Mouse (Mus musculus): ENCODE measurements at regions not wholly inside any gene's neighbourhood (a gene's known extent, or its start where the extent isn't known, plus 50 kb on each side); places are given as distances from the start of the nearest gene placed in this dataset.

- Histone ChIP-seq H3K27ac (replicated peaks; ENCODE audit: low read depth, low read length) (no peak overlapping the region), H3K9me3 (ENCODE audit: control insufficient read depth, low read length) (no peaks in the 10 kb centered on the region), H3K4me1 (ENCODE audit: control insufficient read depth, insufficient read depth, low read length) (no peaks in the 10 kb centered on the region), H3K27me3 (ENCODE audit: control insufficient read depth, insufficient read depth, low read length) (no peaks in the 10 kb centered on the region), H3K36me3 (ENCODE audit: control insufficient read depth, insufficient read depth, low read length) (no peaks in the 10 kb centered on the region), H3K4me2 (replicated peaks; ENCODE audit: low read depth, low read length, severe bottlenecking) (no peak overlapping the region), H3K4me3 (replicated peaks; ENCODE audit: low read length) (no peak overlapping the region), H3K9ac (ENCODE audit: low read depth, low read length, severe bottlenecking) (no peak overlapping the region)
- ATAC-seq (ENCODE audit: low FRiP score, low read depth): no peak
- DNase-seq (ENCODE audit: low spot score): no peak
- no peak for TF ChIP-seq POLR2A (IDR thresholded peaks at IDR 0.05; ENCODE audit: borderline replicate concordance, extremely low read depth, insufficient read depth, insufficient read length)
These were observed 120.1 kb upstream of the Gm26657 start for GRCm38 (mm10) chr4:56619803-56620202.

DNA sequence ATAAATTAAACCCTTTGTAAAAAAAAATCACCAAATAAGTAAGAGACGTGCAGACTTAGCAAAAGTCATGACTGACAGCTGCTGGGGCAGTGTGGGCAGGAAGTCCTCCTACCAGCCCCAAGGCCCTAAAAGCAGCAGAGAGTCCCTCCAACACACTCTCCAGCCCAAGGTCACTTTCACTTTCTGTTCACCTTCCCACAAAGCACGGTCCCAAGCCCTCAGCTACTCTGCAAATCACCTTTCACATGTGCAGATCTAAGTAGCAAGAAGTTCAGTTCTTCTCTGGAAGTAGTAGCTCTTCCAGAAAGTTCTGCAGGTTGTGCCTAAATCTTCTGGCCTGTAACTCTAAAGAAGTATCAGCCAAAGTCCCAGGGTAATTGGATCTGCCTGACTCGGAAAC is 120.8 kb upstream of the Gm26657 start:
- no peak for DNase-seq (ENCODE audit: low spot score)

DNA sequence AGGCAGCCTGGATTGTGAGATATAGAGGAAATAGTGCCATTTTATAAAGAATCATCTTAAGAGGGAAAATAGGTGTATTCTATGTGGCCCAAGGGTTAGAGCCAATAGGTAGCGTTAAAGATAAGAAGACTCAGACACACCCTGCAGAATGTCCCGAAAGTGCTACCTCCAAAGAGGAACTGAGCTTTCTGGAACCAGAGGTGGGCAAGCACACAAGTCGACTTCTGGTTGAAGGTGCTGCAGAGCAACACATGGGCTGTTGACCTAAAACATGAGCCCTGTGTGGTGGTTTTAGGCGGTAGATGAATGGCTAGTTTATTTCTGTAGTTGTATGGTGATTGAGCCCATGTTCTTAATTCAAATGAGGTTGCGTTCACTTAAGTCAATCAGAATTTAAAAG is 121.4 kb upstream of the Gm26657 start:
- 89% methylated on average over 5 of the region's 5 CpGs for WGBS
- H3K4me3 ChIP-seq (replicated peaks; ENCODE audit: low read length): no peak overlapping the region
- no peak overlapping the region for H3K9ac ChIP-seq (ENCODE audit: low read depth, low read length, severe bottlenecking)
- TF ChIP-seq POLR2A (IDR thresholded peaks at IDR 0.05; ENCODE audit: borderline replicate concordance, extremely low read depth, insufficient read depth, insufficient read length): no peak
- no peaks in the 10 kb centered on the region for H3K36me3 ChIP-seq (ENCODE audit: control insufficient read depth, insufficient read depth, low read length)
- H3K27me3 ChIP-seq (ENCODE audit: control insufficient read depth, insufficient read depth, low read length): no peaks in the 10 kb centered on the region
- H3K27ac ChIP-seq (replicated peaks; ENCODE audit: low read depth, low read length): no peak overlapping the region
- ATAC-seq (ENCODE audit: low FRiP score, low read depth): no peak
- no peak for DNase-seq (ENCODE audit: low spot score)
- H3K4me1 ChIP-seq (ENCODE audit: control insufficient read depth, insufficient read depth, low read length): no peaks in the 10 kb centered on the region
- no peaks in the 10 kb centered on the region for H3K9me3 ChIP-seq (ENCODE audit: control insufficient read depth, low read length)
- H3K4me2 ChIP-seq (replicated peaks; ENCODE audit: low read depth, low read length, severe bottlenecking): no peak overlapping the region

More for the DNA sequence above, 120.8 kb upstream of the Gm26657 start:
- Histone ChIP-seq H3K9me3 (ENCODE audit: control insufficient read depth, low read length) (no peaks in the 10 kb centered on the region), H3K4me3 (replicated peaks; ENCODE audit: low read length) (no peak overlapping the region), H3K4me2 (replicated peaks; ENCODE audit: low read depth, low read length, severe bottlenecking) (no peak overlapping the region), H3K4me1 (ENCODE audit: control insufficient read depth, insufficient read depth, low read length) (no peaks in the 10 kb centered on the region), H3K27me3 (ENCODE audit: control insufficient read depth, insufficient read depth, low read length) (no peaks in the 10 kb centered on the region), H3K9ac (ENCODE audit: low read depth, low read length, severe bottlenecking) (no peak overlapping the region), H3K27ac (replicated peaks; ENCODE audit: low read depth, low read length) (no peak overlapping the region), H3K36me3 (ENCODE audit: control insufficient read depth, insufficient read depth, low read length) (no peaks in the 10 kb centered on the region)
- no peak for ATAC-seq (ENCODE audit: low FRiP score, low read depth)
- WGBS: 71% methylated on average over 3 of the region's 3 CpGs
- TF ChIP-seq POLR2A (IDR thresholded peaks at IDR 0.05; ENCODE audit: borderline replicate concordance, extremely low read depth, insufficient read depth, insufficient read length): no peak

DNA sequence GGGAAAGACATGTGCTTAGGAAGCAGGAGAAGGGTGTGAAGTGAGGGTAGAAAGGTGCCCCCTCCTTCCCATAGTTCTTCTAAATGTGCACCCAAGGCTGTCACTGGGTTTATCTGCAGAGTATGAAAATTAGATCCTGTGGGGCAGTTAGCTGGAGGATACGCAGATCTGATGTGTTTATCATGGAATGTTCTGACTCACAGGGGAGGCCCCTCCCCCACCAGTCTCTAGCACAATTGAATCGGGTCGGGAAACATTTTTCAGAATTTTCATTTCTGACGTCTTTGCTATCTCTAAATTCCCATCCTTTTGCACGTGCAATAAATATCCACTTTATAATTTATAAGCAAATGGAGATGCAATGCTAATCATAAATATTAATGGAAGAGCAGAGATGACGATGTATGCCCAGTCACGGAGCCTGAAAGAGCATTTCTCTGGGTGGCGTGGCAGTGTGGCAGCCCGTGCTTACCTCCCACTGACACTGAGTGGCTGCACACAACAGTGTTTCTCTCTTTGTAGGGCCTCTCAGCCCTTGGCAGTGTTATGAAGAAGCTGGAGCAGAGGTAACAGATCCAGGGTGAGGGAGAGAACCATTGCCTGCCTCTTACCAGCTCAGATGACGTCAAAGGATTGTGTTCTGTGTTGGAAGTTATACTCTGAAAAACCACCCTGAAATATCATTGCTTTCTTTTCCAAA is 122.1 kb upstream of the Gm26657 start:
- no peak overlapping the region for H3K4me3 ChIP-seq (replicated peaks; ENCODE audit: low read length)
- no peak for TF ChIP-seq POLR2A (IDR thresholded peaks at IDR 0.05; ENCODE audit: borderline replicate concordance, extremely low read depth, insufficient read depth, insufficient read length)
- ATAC-seq (ENCODE audit: low FRiP score, low read depth) (no peak), DNase-seq (ENCODE audit: low spot score) (no peak)
- no peaks in the 10 kb centered on the region for H3K27me3 ChIP-seq (ENCODE audit: control insufficient read depth, insufficient read depth, low read length)
- H3K4me2 ChIP-seq (replicated peaks; ENCODE audit: low read depth, low read length, severe bottlenecking): no peak overlapping the region
- no peaks in the 10 kb centered on the region for H3K4me1 ChIP-seq (ENCODE audit: control insufficient read depth, insufficient read depth, low read length)
- no peak overlapping the region for H3K27ac ChIP-seq (replicated peaks; ENCODE audit: low read depth, low read length)
- H3K9me3 ChIP-seq (ENCODE audit: control insufficient read depth, low read length): no peaks in the 10 kb centered on the region
- WGBS: 86% methylated on average over 10 of the region's 10 CpGs
- H3K36me3 ChIP-seq (ENCODE audit: control insufficient read depth, insufficient read depth, low read length): no peaks in the 10 kb centered on the region
- H3K9ac ChIP-seq (ENCODE audit: low read depth, low read length, severe bottlenecking): no peak overlapping the region

GRCm38 (mm10) chr4:56612325-56612724 is 127.5 kb upstream of the Gm26657 start:
- DNase-seq (ENCODE audit: low spot score) (no peak), ATAC-seq (ENCODE audit: low FRiP score, low read depth) (no peak)

More at GRCm38 (mm10) chr4:56612325-56612724, 127.5 kb upstream of the Gm26657 start:
- no peak overlapping the region for H3K9ac ChIP-seq (ENCODE audit: low read depth, low read length, severe bottlenecking)
- peaks cover 4% of the 10 kb centered on the region; the same call in 1 of the 2 replicates for H3K4me1 ChIP-seq (ENCODE audit: control insufficient read depth, insufficient read depth, low read length)
- no peaks in the 10 kb centered on the region for H3K9me3 ChIP-seq (ENCODE audit: control insufficient read depth, low read length)
- H3K36me3 ChIP-seq (ENCODE audit: control insufficient read depth, insufficient read depth, low read length): no peaks in the 10 kb centered on the region
- H3K27ac ChIP-seq (replicated peaks; ENCODE audit: low read depth, low read length): no peak overlapping the region
- H3K27me3 ChIP-seq (ENCODE audit: control insufficient read depth, insufficient read depth, low read length): no peaks in the 10 kb centered on the region
- H3K4me3 ChIP-seq (replicated peaks; ENCODE audit: low read length): no peak overlapping the region
- no peak for TF ChIP-seq POLR2A (IDR thresholded peaks at IDR 0.05; ENCODE audit: borderline replicate concordance, extremely low read depth, insufficient read depth, insufficient read length)
- 58% methylated on average over 4 of the region's 4 CpGs for WGBS
- H3K4me2 ChIP-seq (replicated peaks; ENCODE audit: low read depth, low read length, severe bottlenecking): no peak overlapping the region

All from limb, embryonic 14.5 days (tissue).